Mouse (Mus musculus) gastrocnemius, adult 2 months (tissue): ENCODE results near the gene Parp14. TPM values are rescaled to one million over a fixed set of nuclear protein-coding genes. Genes with fewer than 3 reads are reported as not detected.
A peak's percentile ranks its signal among the peaks of the same experiment; 100 is the strongest.

Experiments
- DNase-seq: peaks from one replicate; pipeline ENCODE4 v3.0.0; 2022
- H3K27ac ChIP-seq: fragments of 200-600 bp; 2 replicates; pipeline ENCODE4 v1.8.1; 2022; ENCODE audit warnings: mild to moderate bottlenecking
- H3K4me3 ChIP-seq: fragments of 200-600 bp; 2 replicates; pipeline ENCODE4 v1.8.1; 2022; ENCODE audit warnings: mild to moderate bottlenecking, moderate library complexity
- CTCF ChIP-seq: fragments of 200-600 bp; IDR thresholded peaks from 2 replicates; pipeline ENCODE4 v1.8.1; 2022; ENCODE audit warnings: antibody characterized with exemption, mild to moderate bottlenecking, moderate library complexity
- intact Hi-C: fragments of 180-260 bp; cut with DNase I; formaldehyde crosslinking; loops from one replicate; pipeline ENCODE4 v1.15.1; 2025
- total RNA-seq, 2 experiments: library from RNA; stranded (reverse); gene quantifications; 2 replicates each; pipeline ENCODE4 v1.2.3; 2021

Gene Parp14
- total RNA-seq, 2 experiments from 2014 or later: 2.9 to 4.4 TPM

DNA sequence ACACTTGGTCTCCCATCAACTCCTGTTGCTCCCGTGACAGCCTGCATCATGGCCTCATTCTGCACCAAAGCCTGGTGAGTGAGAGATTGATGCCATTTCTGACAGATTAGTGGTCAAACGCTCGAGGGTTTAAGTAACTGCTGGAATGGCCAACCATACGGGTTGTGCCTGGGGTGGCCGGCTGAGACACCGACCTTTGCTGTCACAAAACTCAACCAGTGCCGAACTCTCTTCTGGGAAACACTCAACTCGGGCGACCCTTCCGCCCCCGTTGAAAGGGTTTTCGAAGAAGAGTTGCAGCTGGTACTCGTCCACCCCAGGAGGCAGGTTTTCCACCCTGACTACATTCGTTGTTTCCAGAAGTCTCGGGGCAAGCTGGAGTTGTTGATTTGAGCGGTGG, 11.1 kb downstream of the Parp14 start:
- no peak for DNase-seq
- no peak for TF ChIP-seq CTCF
- Histone ChIP-seq H3K27ac (no peak overlapping the region), H3K4me3 (no peak overlapping the region)
- intact Hi-C loops: no loop called here

- no peak for DNase-seq
- Histone ChIP-seq H3K4me3 (no peak overlapping the region), H3K27ac (no peak overlapping the region)
Observed at GRCm38 (mm10) chr16:35856766-35857165, 14.6 kb downstream of the Parp14 start.

GRCm38 (mm10) chr16:35855846-35856245, 15.5 kb downstream of the Parp14 start:
- TF ChIP-seq CTCF: no peak
- DNase-seq: no peak
- intact Hi-C loops: no loop called here
- Histone ChIP-seq H3K4me3 (no peak overlapping the region), H3K27ac (no peak overlapping the region)

More at GRCm38 (mm10) chr16:35856766-35857165, 14.6 kb downstream of the Parp14 start:
- intact Hi-C loops: no loop called here
- no peak for TF ChIP-seq CTCF

DNA sequence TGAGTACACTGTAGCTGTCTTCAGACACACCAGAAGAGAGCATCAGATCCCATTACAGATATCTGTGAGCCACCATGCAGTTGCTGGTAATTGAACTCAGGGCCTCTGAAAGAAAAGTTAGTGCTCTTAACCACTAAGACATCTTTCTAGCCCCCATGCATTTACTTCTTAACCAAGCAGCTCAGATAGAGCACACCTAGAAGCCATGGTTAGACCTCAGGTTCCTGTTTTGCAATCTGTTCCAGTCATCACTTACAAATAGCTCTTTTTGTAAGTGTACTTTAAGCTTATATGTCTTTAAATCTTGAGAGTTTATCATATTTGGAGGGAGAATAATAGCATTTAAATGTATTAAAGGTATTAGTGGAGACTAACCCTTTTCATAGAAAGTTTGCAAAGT, 24.2 kb downstream of the Parp14 start:
- intact Hi-C loops: no loop called here
- TF ChIP-seq CTCF: no peak
- H3K4me3 ChIP-seq: no peak overlapping the region
- DNase-seq: no peak
- no peak overlapping the region for H3K27ac ChIP-seq

GRCm38 (mm10) chr16:35839680-35840079, 31.7 kb downstream of the Parp14 start:
- no peak for DNase-seq
- TF ChIP-seq CTCF: peak; percentile 66

GRCm38 (mm10) chr16:35834653-35835052, 36.7 kb downstream of the Parp14 start:
- no peak for TF ChIP-seq CTCF
- Histone ChIP-seq H3K4me3 (no peak overlapping the region), H3K27ac (no peak overlapping the region)
- no peak for DNase-seq
- intact Hi-C loops: no loop called here

More at GRCm38 (mm10) chr16:35839680-35840079, 31.7 kb downstream of the Parp14 start:
- Histone ChIP-seq H3K27ac (no peak overlapping the region), H3K4me3 (no peak overlapping the region)
- intact Hi-C loops: no loop called here

DNA sequence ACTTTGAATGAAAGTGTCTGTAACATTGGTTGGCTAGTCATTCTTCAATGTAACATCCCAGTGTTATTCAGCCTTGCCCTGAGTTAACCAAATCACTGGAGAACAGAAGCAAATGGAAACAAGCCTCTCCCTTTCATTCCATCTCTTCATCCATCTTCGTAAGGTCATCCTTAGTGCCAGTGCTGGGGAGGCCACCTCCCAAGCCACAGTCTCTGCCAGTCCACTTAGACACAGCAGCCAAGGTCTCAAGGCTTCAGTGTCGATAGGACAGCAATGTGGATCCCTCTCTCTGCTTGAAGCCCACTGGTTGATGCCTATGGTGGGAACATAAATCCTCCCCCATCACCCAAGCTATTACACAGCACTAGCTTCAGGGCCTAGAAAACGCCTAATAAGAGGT, 38.4 kb downstream of the Parp14 start:
- intact Hi-C loops: no loop called here

DNA sequence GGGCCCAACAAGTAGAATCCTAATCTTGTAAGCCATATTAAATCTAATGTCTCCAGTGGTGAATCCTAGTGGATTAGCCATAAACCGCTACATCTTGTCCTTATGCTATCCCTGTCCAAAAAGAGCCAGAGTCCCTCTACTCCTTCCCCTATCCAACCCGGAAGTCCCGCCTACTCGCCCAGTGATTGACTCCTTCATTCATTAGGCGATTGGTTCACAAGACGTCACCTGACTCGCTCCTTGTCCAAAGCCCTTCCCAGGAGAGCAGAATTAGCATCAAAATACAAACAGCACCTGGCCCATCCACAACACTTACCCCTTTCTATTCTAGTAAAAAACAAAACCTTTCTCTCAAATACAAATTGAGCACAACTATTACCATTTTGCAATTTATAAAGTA, 41.3 kb downstream of the Parp14 start:
- intact Hi-C loops: no loop called here
- no peak for TF ChIP-seq CTCF
- Histone ChIP-seq H3K27ac (no peak overlapping the region), H3K4me3 (no peak overlapping the region)
- no peak for DNase-seq

More for the DNA sequence above, 38.4 kb downstream of the Parp14 start:
- no peak for TF ChIP-seq CTCF
- H3K27ac ChIP-seq: no peak overlapping the region
- DNase-seq: no peak
- no peak overlapping the region for H3K4me3 ChIP-seq

GRCm38 (mm10) chr16:35817255-35818089, 53.9 kb downstream of the Parp14 start:
- H3K4me3 ChIP-seq: no peak overlapping the region
- intact Hi-C loops: loop anchor here (1.0 to 10.0 kb wide), 4 partner anchors 45 to 273 kb away; partner anchors contain the start of genes Hspbap1 and Sema5b
- peak; percentile 82 for DNase-seq
- no peak overlapping the region for H3K27ac ChIP-seq
- TF ChIP-seq CTCF: no peak; the same call in none of the 2 replicates

DNA sequence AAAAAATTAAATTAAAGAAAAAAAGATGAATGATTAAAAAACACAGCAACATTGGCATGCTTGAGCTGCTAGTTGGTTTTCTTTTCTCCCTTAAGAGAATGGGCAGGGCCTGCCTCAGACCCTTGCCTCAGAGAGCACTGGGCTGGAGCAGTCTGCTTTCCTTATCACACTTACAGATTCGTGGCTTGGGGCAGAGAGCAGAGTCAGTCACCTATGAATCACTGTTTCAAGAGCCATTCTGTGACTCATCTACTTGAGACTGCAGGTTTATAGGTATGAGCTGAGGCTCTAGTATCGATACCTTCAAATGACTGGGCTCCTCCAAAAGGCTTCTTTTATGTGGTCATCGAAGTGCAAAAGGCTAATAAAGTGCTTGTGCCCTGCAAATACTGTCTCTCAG, 58.2 kb downstream of the Parp14 start:
- DNase-seq: no peak
- Histone ChIP-seq H3K4me3 (no peak overlapping the region), H3K27ac (no peak overlapping the region)
- intact Hi-C loops: loop anchor here (10.0 kb wide), 2 partner anchors 178 to 268 kb away; partner anchors contain the start of gene Sema5b
- no peak for TF ChIP-seq CTCF

- Histone ChIP-seq H3K4me3 (no peak overlapping the region), H3K27ac (no peak overlapping the region)
- TF ChIP-seq CTCF: no peak
- intact Hi-C loops: no loop called here
- no peak for DNase-seq
Observed at GRCm38 (mm10) chr16:35808838-35809237, 62.5 kb downstream of the Parp14 start.

DNA sequence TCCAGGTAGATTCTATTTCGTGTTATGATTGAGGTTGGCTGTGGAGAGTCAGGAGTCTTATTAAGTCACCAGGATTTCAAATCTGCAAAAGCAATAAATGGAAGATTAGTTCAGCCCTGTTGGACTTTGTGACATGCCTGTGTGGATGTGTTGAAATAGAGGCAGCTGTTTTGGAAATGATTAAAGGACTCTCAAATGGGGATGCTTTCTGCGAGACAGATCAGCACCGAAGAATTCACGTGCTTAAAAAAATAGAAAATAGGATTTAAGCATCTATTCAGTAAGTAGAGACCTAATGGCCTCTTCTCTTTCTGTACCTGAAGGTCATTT, 63.7 kb downstream of the Parp14 start:
- intact Hi-C loops: no loop called here
- no peak for TF ChIP-seq CTCF

DNA sequence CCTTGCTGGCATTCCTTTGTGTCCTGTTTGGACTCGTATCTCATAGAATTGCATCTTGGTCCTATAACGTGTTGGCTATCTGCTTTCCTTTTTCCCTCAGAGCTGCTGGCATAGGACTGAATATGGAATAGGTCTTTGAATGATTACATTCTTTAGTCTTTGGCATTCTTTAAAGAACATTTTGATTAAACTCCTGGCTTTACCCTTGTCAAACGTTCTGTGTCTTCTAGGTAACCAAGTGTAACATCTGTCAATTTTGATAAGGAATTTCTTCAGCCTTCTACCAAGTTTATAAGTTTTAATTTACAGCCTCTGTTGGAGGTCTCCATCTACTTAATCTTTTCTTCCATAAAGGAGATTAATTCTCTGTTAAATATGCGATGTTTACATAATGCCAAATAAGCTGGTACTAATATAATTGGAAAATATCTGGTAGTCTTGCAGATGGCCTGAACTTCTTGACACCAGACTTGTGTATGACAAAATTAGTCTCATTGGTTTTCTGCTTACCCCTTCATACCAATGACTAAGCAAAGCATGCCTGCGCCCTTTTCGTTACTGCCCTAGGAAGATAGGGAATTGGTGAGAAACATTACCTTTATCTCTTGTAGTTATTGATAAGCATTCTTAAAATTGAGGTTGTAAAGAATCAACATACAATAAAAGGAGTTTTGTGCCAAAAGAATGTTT, 64.2 kb downstream of the Parp14 start:
- intact Hi-C loops: no loop called here
- Histone ChIP-seq H3K4me3 (no peak overlapping the region), H3K27ac (no peak overlapping the region)
- TF ChIP-seq CTCF: no peak
- DNase-seq: no peak

More for the DNA sequence above, 63.7 kb downstream of the Parp14 start:
- Histone ChIP-seq H3K27ac (no peak overlapping the region), H3K4me3 (no peak overlapping the region)
- DNase-seq: no peak

DNA sequence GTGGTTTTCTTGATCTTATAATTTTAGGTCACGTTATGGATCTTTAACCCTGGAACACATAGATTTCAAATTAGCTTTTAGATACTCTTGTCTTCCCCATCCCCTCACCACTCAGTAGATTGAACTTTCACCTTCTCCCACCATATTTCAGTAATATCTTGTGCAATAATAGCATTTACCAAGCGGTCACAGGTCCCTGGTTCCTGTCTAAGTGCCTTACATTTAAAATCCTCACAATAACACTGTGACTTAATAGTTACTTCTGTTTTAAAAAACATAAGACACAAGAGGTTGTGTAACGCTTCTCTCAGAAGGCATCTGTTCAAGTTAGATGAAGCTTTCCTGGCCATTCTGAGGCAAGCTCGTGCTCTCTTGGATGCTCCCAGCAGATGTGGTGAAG, 67.6 kb downstream of the Parp14 start:
- TF ChIP-seq CTCF: no peak
- Histone ChIP-seq H3K4me3 (no peak overlapping the region), H3K27ac (no peak overlapping the region)
- DNase-seq: no peak
- intact Hi-C loops: no loop called here
